Mouse (Mus musculus) cortical plate, adult 2 months (tissue): ENCODE measurements around the gene Gprasp2.

Experiments used
- CTCF ChIP-seq: fragments of 200-500 bp; IDR thresholded peaks from 2 replicates; pipeline ENCODE4 v1.5.1; 2011; ENCODE audit warnings: mild to moderate bottlenecking, control low read depth, low read length; ENCODE audit not compliant: insufficient read depth; ENCODE audit errors: extremely low read depth
- POLR2A ChIP-seq: fragments of 200-500 bp; IDR thresholded peaks from 2 replicates; pipeline ENCODE4 v1.6.1; 2011; ENCODE audit warnings: mild to moderate bottlenecking, low read length, control low read depth; ENCODE audit not compliant: insufficient read depth; ENCODE audit errors: extremely low read depth

GRCm38 (mm10) chrX:135876679-135877078 lies 37.8 kb downstream of the Gprasp2 start:
- no peak for TF ChIP-seq CTCF
- TF ChIP-seq POLR2A = no peak
